Mouse (Mus musculus) cortical plate, adult 2 months (tissue): ENCODE measurements around the gene Gabra4.

Experiments
- CTCF ChIP-seq: fragments of 200-500 bp; IDR thresholded peaks from 2 replicates; pipeline ENCODE4 v1.5.1; 2011; ENCODE audit warnings: mild to moderate bottlenecking, control low read depth, low read length; ENCODE audit not compliant: insufficient read depth; ENCODE audit errors: extremely low read depth
- POLR2A ChIP-seq: fragments of 200-500 bp; IDR thresholded peaks from 2 replicates; pipeline ENCODE4 v1.6.1; 2011; ENCODE audit warnings: mild to moderate bottlenecking, low read length, control low read depth; ENCODE audit not compliant: insufficient read depth; ENCODE audit errors: extremely low read depth

- no peak for TF ChIP-seq CTCF
- TF ChIP-seq POLR2A = no peak
Measured at GRCm38 (mm10) chr5:71571646-71572237, 86.4 kb downstream of the Gabra4 start.
